Mouse (Mus musculus) liver, adult 2 months (tissue): ENCODE data around the gene Arl10. TPM values are rescaled to one million over a fixed set of nuclear protein-coding genes. Genes with fewer than 3 reads are reported as not detected.

Experiments
- DNase-seq: peaks from one replicate; pipeline ENCODE4 v3.0.0-alpha.2; 2011; ENCODE audit warnings: low read depth, low spot score; ENCODE audit errors: extremely low read depth
- H3K27ac ChIP-seq: fragments of 200-500 bp; replicated peaks from 2 replicates; pipeline ENCODE4 v1.5.1; 2012; ENCODE audit warnings: low read depth, mild to moderate bottlenecking, control low read depth, inconsistent platforms, low read length; ENCODE audit not compliant: insufficient read depth
- H3K27me3 ChIP-seq: fragments of 200-500 bp; 2 replicates; pipeline ENCODE4 v1.6.1; 2012; ENCODE audit warnings: mild to moderate bottlenecking, moderate library complexity, low read length, inconsistent platforms; ENCODE audit not compliant: control insufficient read depth, insufficient read depth
- H3K36me3 ChIP-seq: fragments of 200-500 bp; 2 replicates; pipeline ENCODE4 v1.6.1; 2012; ENCODE audit warnings: low read length, inconsistent platforms; ENCODE audit not compliant: control insufficient read depth, insufficient read depth
- H3K4me1 ChIP-seq: fragments of 200-500 bp; 2 replicates; pipeline ENCODE4 v1.6.1; 2011; ENCODE audit warnings: low read length; ENCODE audit not compliant: control insufficient read depth, insufficient read depth
- H3K4me3 ChIP-seq: fragments of 200-500 bp; 2 replicates; pipeline ENCODE4 v1.5.1; 2011; ENCODE audit warnings: low read depth, mild to moderate bottlenecking, control low read depth, low read length, moderate library complexity; ENCODE audit not compliant: insufficient read depth
- H3K79me2 ChIP-seq: fragments of 200-500 bp; 2 replicates; pipeline ENCODE4 v1.6.1; 2012; ENCODE audit warnings: inconsistent platforms, mild to moderate bottlenecking, low read length, moderate library complexity; ENCODE audit not compliant: control insufficient read depth, insufficient read depth
- H3K9ac ChIP-seq: fragments of 200-500 bp; 2 replicates; pipeline ENCODE4 v1.6.1; 2012; ENCODE audit warnings: low read depth, mild to moderate bottlenecking, control low read depth, inconsistent platforms, low read length
- CTCF ChIP-seq: fragments of 200-500 bp; IDR thresholded peaks from 2 replicates; pipeline ENCODE4 v1.5.1; 2011; ENCODE audit warnings: low read depth, low read length, control low read depth
- POLR2A ChIP-seq: fragments of 200-500 bp; IDR thresholded peaks from 2 replicates; pipeline ENCODE4 v1.6.1; 2011; ENCODE audit warnings: low read length, control low read depth; ENCODE audit not compliant: insufficient read depth; ENCODE audit errors: extremely low read depth
- WGBS: fragments of 180-500 bp; shearing (Covaris S2); methylation state at CpG from one replicate; pipeline ENCODE4 v1.1.7; 2018; 5-methylcytosine and 5-hydroxymethylcytosine counted together
- polyA plus RNA-seq: library from polyadenylated mRNA; depleted of rRNA; stranded (reverse); fragments of >200 nt; gene quantifications from 2 replicates; pipeline ENCODE4 v1.2.3, GENCODE M21; 2012
- total RNA-seq: library from RNA; depleted of rRNA; stranded (reverse); fragments of >200 nt; gene quantifications from 2 replicates; pipeline ENCODE4 v1.2.3, GENCODE M21; 2014

The Arl10 gene
- total and polyA plus RNA-seq, 2 experiments, result 4.2 to 5.2 TPM

GRCm38 (mm10) chr13:54596870-54597269 is 22.1 kb downstream of the Arl10 start:
- TF ChIP-seq CTCF (no peak), POLR2A (no peak)
- Histone ChIP-seq H3K36me3 (peaks cover 2% of the 10 kb centered on the region), H3K27me3 (no peaks in the 10 kb centered on the region), H3K9ac (no peak overlapping the region), H3K4me1 (peaks cover 2% of the 10 kb centered on the region; the same call in 1 of the 2 replicates), H3K4me3 (no peak overlapping the region), H3K27ac (no peak overlapping the region), H3K79me2 (no peaks in the 10 kb centered on the region; the same call in 1 of the 2 replicates)
- DNase-seq, result no peak
- WGBS, result 77% methylated on average over 5 of the region's 5 CpGs

- Histone ChIP-seq H3K79me2 (peaks cover 5% of the 10 kb centered on the region; the same call in 1 of the 2 replicates), H3K27me3 (no peaks in the 10 kb centered on the region), H3K36me3 (peaks cover 2% of the 10 kb centered on the region), H3K4me3 (no peak overlapping the region), H3K4me1 (no peaks in the 10 kb centered on the region), H3K9ac (no peak overlapping the region), H3K27ac (no peak overlapping the region)
- no peak for TF ChIP-seq CTCF
- TF ChIP-seq POLR2A, result no peak
- 88% methylated on average over 12 of the region's 12 CpGs for WGBS
- DNase-seq, result no peak
Observed at GRCm38 (mm10) chr13:54598622-54599143, 23.9 kb downstream of the Arl10 start.

DNA sequence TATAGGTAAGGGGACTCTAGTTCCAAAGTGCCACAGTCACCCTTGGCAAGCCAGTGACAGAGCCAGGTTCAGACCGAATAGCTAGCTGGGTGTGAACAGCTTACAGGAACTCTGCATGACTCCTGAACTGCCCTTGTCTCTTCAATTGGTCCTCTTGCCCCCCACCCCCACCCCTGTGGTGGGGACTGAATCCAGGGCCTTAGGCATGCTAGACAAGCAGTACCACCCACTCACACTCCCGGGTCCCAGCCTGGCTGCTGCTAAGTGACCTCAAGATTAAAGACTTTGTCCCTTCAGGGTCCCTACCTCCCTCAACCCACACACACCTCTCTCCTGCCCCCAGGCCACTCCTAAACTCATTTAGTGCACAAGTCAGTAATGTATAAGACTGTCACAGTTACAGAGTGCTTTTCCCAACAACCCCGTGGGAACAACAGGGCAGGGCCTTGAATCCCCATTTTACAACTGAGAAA is 27.9 kb downstream of the Arl10 start:
- H3K27me3 ChIP-seq, result no peaks in the 10 kb centered on the region
- peaks cover 6% of the 10 kb centered on the region; the same call in 1 of the 2 replicates for H3K36me3 ChIP-seq
- no peak overlapping the region for H3K27ac ChIP-seq
- no peaks in the 10 kb centered on the region for H3K4me1 ChIP-seq
- TF ChIP-seq POLR2A (no peak), CTCF (no peak)
- 69% methylated on average over 3 of the region's 3 CpGs for WGBS
- DNase-seq, result no peak
- no peak overlapping the region for H3K4me3 ChIP-seq
- H3K79me2 ChIP-seq, result peaks cover 9% of the 10 kb centered on the region; the same call in 1 of the 2 replicates
- no peak overlapping the region for H3K9ac ChIP-seq

GRCm38 (mm10) chr13:54603501-54603900 is 28.7 kb downstream of the Arl10 start:
- no peak for DNase-seq
- Histone ChIP-seq H3K36me3 (peaks cover 6% of the 10 kb centered on the region; the same call in 1 of the 2 replicates), H3K4me1 (no peaks in the 10 kb centered on the region), H3K4me3 (no peak overlapping the region), H3K27ac (no peak overlapping the region), H3K79me2 (peaks cover 10% of the 10 kb centered on the region; the same call in 1 of the 2 replicates), H3K27me3 (no peaks in the 10 kb centered on the region), H3K9ac (no peak overlapping the region)
- TF ChIP-seq CTCF, result no peak
- no peak for TF ChIP-seq POLR2A

DNA sequence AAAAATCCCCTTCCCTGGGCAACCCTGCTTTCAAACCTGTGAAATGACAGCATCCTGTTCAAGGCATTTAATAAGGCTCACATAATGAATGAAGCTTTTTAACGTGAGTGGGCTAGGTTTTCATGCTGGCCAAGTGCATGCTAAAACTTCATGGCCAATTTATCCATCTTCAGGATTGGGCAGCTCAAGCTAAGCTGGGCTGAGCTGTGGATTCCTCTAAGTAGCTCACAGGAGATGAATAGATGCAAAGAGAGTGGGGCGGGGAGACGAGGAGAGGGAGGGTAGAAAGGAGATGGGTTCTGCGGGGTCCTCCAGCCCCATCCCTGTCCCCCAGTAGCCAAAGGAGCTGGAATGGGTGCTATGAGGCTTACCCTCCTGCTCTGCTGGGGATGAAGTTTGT is 29.4 kb downstream of the Arl10 start:
- Histone ChIP-seq H3K4me3 (no peak overlapping the region), H3K27me3 (no peaks in the 10 kb centered on the region), H3K9ac (no peak overlapping the region), H3K27ac (no peak overlapping the region), H3K36me3 (peaks cover 6% of the 10 kb centered on the region; the same call in 1 of the 2 replicates), H3K79me2 (peaks cover 12% of the 10 kb centered on the region; the same call in 1 of the 2 replicates), H3K4me1 (no peaks in the 10 kb centered on the region; the same call in 1 of the 2 replicates)
- DNase-seq, result no peak
- 86% methylated on average over 4 of the region's 4 CpGs for WGBS
- TF ChIP-seq CTCF, result no peak
- TF ChIP-seq POLR2A, result no peak

- no peak for TF ChIP-seq POLR2A
- TF ChIP-seq CTCF, result no peak
- Histone ChIP-seq H3K4me1 (peaks cover 5% of the 10 kb centered on the region), H3K36me3 (peaks cover 6% of the 10 kb centered on the region; the same call in 1 of the 2 replicates), H3K79me2 (peaks cover 12% of the 10 kb centered on the region; the same call in 1 of the 2 replicates), H3K9ac (no peak overlapping the region), H3K27ac (no peak overlapping the region), H3K4me3 (no peak overlapping the region), H3K27me3 (no peaks in the 10 kb centered on the region)
- 61% methylated on average over 5 of the region's 5 CpGs for WGBS
- no peak for DNase-seq
Observed at GRCm38 (mm10) chr13:54605426-54605825, 30.6 kb downstream of the Arl10 start.
